Mouse (Mus musculus) limb, embryonic 12.5 days (tissue): Measurements from ENCODE around the gene Fam229a. TPM values are rescaled to one million over a fixed set of nuclear protein-coding genes. Genes with fewer than 3 reads are reported as not detected.

Experiments used
- ATAC-seq: fragments of 200-750 bp; cut with Nextera tagmentation; 2 replicates; pipeline ENCODE4 v1.8.0; 2017; ENCODE audit warnings: low read depth, moderate TSS enrichment; ENCODE audit not compliant: insufficient number of reproducible peaks, insufficient read depth, low FRiP score, low TSS enrichment
- H3K27ac ChIP-seq: fragments of 300-500 bp; sonication (generic); 2 replicates; pipeline ENCODE4 v1.5.1; 2016; ENCODE audit warnings: mild to moderate bottlenecking, moderate library complexity
- H3K27me3 ChIP-seq: fragments of 300-500 bp; sonication (generic); 2 replicates; pipeline ENCODE4 v1.6.1; 2016; ENCODE audit warnings: mild to moderate bottlenecking, moderate library complexity
- H3K36me3 ChIP-seq: fragments of 300-500 bp; sonication (generic); 2 replicates; pipeline ENCODE4 v1.6.1; 2016; ENCODE audit warnings: mild to moderate bottlenecking, moderate library complexity
- H3K4me1 ChIP-seq: fragments of 300-500 bp; sonication (generic); replicated peaks from 2 replicates; pipeline ENCODE4 v1.6.1; 2016
- H3K4me2 ChIP-seq: fragments of 300-500 bp; sonication (generic); 2 replicates; pipeline ENCODE4 v1.6.1; 2016; ENCODE audit warnings: mild to moderate bottlenecking, moderate library complexity
- H3K4me3 ChIP-seq: fragments of 300-500 bp; sonication (generic); replicated peaks from 2 replicates; pipeline ENCODE4 v1.5.1; 2016; ENCODE audit warnings: mild to moderate bottlenecking
- H3K9ac ChIP-seq: fragments of 300-500 bp; sonication (generic); replicated peaks from 2 replicates; pipeline ENCODE4 v1.6.1; 2016; ENCODE audit warnings: mild to moderate bottlenecking, moderate library complexity
- H3K9me3 ChIP-seq: fragments of 300-500 bp; sonication (generic); 2 replicates; pipeline ENCODE4 v1.6.1; 2016; ENCODE audit warnings: mild to moderate bottlenecking, moderate library complexity
- WGBS: fragments of 180-500 bp; shearing (Covaris S2); methylation state at CpG from one replicate; pipeline ENCODE4 v1.1.7; 2016; 5-methylcytosine and 5-hydroxymethylcytosine counted together
- polyA plus RNA-seq: library from polyadenylated mRNA; unstranded; fragments of >200 nt; fragmentation: Nextera tagmentation; extraction: Ambion mirVana; gene quantifications from 2 replicates; pipeline ENCODE4 v1.2.1, GENCODE M21; 2016

Gene Fam229a
- polyA plus RNA-seq, 1 experiment from 2014 or later, result not detected

DNA sequence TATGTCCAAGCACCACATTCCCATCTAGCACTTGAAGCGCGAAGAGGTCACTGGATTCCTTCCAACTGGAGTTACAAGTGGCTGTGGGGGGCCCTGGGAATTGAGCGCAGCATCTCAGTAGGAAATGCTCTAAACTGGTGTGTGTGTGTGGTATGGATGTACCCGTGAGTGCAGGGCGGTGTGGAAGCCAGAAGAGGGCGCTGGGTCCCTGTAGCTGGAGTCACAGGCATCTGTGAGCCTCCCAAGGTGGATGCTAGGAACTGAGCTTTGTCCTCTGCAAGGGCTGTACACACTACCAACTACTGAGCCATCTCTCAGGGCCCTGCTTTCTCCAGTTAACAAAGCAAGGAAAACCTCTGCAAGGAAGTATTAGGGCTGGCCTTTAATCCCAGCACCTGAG is 49.0 kb downstream of the Fam229a start:
- H3K36me3 ChIP-seq, result peaks cover 46% of the 10 kb centered on the region
- no peaks in the 10 kb centered on the region for H3K27me3 ChIP-seq
- H3K9ac ChIP-seq, result no peak overlapping the region
- no peak overlapping the region for H3K27ac ChIP-seq
- 91% methylated on average over 6 of the region's 6 CpGs for WGBS
- no peak for ATAC-seq
- no peak overlapping the region for H3K4me3 ChIP-seq
- H3K4me1 ChIP-seq, result peaks cover 17% of the 10 kb centered on the region
- H3K4me2 ChIP-seq, result no peak overlapping the region
- H3K9me3 ChIP-seq, result no peaks in the 10 kb centered on the region

Other genes starting within 250 kb of the Fam229a start
- gene C77080, start 229.8 kb upstream of the Fam229a start, polyA plus RNA-seq, result 4.6 and 5.1 TPM in 2 replicates
- 1.2 and 1.9 TPM in 2 replicates for gene Sync, start 203.6 kb upstream of the Fam229a start, polyA plus RNA-seq
- gene Rbbp4, start 155.8 kb upstream of the Fam229a start, polyA plus RNA-seq, result 577 and 606 TPM in 2 replicates
- gene Zbtb8os, start 155.5 kb upstream of the Fam229a start, polyA plus RNA-seq, result 45.0 and 48.8 TPM in 2 replicates
- 12.0 and 13.0 TPM in 2 replicates for gene Zbtb8a, start 113.1 kb upstream of the Fam229a start, polyA plus RNA-seq
- 1.2 and 1.4 TPM in 2 replicates for gene Zbtb8b, start 50.3 kb upstream of the Fam229a start, polyA plus RNA-seq
- gene Bsdc1, start 29.6 kb upstream of the Fam229a start, polyA plus RNA-seq, result 24.6 and 24.9 TPM in 2 replicates
- not detected in 2 replicates for gene Tssk3, start 168 bp upstream of the Fam229a start, polyA plus RNA-seq
- gene Marcksl1, start 22.4 kb downstream of the Fam229a start, polyA plus RNA-seq, result 1,451 and 1,538 TPM in 2 replicates
- gene Hdac1, start 51.5 kb downstream of the Fam229a start, polyA plus RNA-seq, result 278 and 292 TPM in 2 replicates
- 12.4 and 17.0 TPM in 2 replicates for gene Lck, start 82.5 kb downstream of the Fam229a start, polyA plus RNA-seq
- 3.4 and 4.1 TPM in 2 replicates for gene Fam167b, start 87.4 kb downstream of the Fam229a start, polyA plus RNA-seq
- 259 and 264 TPM in 2 replicates for gene Eif3i, start 109.5 kb downstream of the Fam229a start, polyA plus RNA-seq
- gene Tmem234, start 109.5 kb downstream of the Fam229a start, polyA plus RNA-seq, result 187 and 190 TPM in 2 replicates
- gene Dcdc2b, start 123.1 kb downstream of the Fam229a start, polyA plus RNA-seq, result 2.3 and 2.7 TPM in 2 replicates
- gene Iqcc, start 127.9 kb downstream of the Fam229a start, polyA plus RNA-seq, result 31.8 and 32.5 TPM in 2 replicates
- gene Ccdc28b, start 132.8 kb downstream of the Fam229a start, polyA plus RNA-seq, result 52.0 and 53.6 TPM in 2 replicates
- 106 and 109 TPM in 2 replicates for gene Txlna, start 149.9 kb downstream of the Fam229a start, polyA plus RNA-seq
- gene Kpna6, start 181.6 kb downstream of the Fam229a start, polyA plus RNA-seq, result 13.9 and 18.0 TPM in 2 replicates
- 15.4 and 16.8 TPM in 2 replicates for gene Tmem39b, start 205.6 kb downstream of the Fam229a start, polyA plus RNA-seq